Mouse (Mus musculus): ENCODE measurements around the gene Sirt3. TPM values are rescaled to one million over a fixed set of nuclear protein-coding genes. Genes with fewer than 3 reads are reported as not detected.
A peak's percentile ranks its signal among the peaks of the same experiment; 100 is the strongest.

The Sirt3 gene
- polyA plus RNA-seq, 1 experiment from 2014 or later, result 25.3 TPM

GRCm38 (mm10) chr7:140880865-140881515, 1.1 kb downstream of the Sirt3 start:
- Histone ChIP-seq H3K27ac (ENCODE audit: low read depth) (no peak overlapping the region), H3K27me3 (replicated peaks; ENCODE audit: control insufficient read depth, insufficient read depth, low read length) (no peaks in the 10 kb centered on the region), H3K4me2 (ENCODE audit: low read length) (peak overlapping the region; percentile 74), H3K4me1 (replicated peaks; ENCODE audit: control insufficient read depth, insufficient read depth, low read length) (peaks cover 14% of the 10 kb centered on the region), H3K36me3 (ENCODE audit: control insufficient read depth, insufficient read depth, low read length) (peaks cover 29% of the 10 kb centered on the region), H3K4me3 (ENCODE audit: low read depth, low read length) (peak overlapping the region; percentile 95), H3K9me3 (ENCODE audit: control insufficient read depth, low read length) (no peaks in the 10 kb centered on the region), H3K9ac (ENCODE audit: low read length) (peak overlapping the region; percentile 67)
- WGBS, result 19% methylated on average over 8 of the region's 8 CpGs
- no peak for ATAC-seq (replicated peaks; ENCODE audit: low FRiP score, low TSS enrichment, low read depth)
- no peak for DNase-seq (ENCODE audit: low spot score)

- no peaks in the 10 kb centered on the region for H3K27me3 ChIP-seq (replicated peaks; ENCODE audit: control insufficient read depth, insufficient read depth, low read length)
- no peak overlapping the region for H3K9ac ChIP-seq (ENCODE audit: low read length)
- no peak overlapping the region for H3K27ac ChIP-seq (ENCODE audit: low read depth)
- H3K4me3 ChIP-seq (ENCODE audit: low read depth, low read length), result no peak overlapping the region
- peaks cover 28% of the 10 kb centered on the region for H3K36me3 ChIP-seq (ENCODE audit: control insufficient read depth, insufficient read depth, low read length)
- ATAC-seq (replicated peaks; ENCODE audit: low FRiP score, low TSS enrichment, low read depth), result no peak
- WGBS, result 74% methylated on average over 3 of the region's 3 CpGs
- DNase-seq (ENCODE audit: low spot score), result no peak
- H3K9me3 ChIP-seq (ENCODE audit: control insufficient read depth, low read length), result no peaks in the 10 kb centered on the region
- H3K4me2 ChIP-seq (ENCODE audit: low read length), result peak overlapping the region; percentile 74; the same call in 1 of the 2 replicates
- peaks cover 14% of the 10 kb centered on the region for H3K4me1 ChIP-seq (replicated peaks; ENCODE audit: control insufficient read depth, insufficient read depth, low read length)
These were observed 1.7 kb downstream of the Sirt3 start for GRCm38 (mm10) chr7:140880419-140880818.

DNA sequence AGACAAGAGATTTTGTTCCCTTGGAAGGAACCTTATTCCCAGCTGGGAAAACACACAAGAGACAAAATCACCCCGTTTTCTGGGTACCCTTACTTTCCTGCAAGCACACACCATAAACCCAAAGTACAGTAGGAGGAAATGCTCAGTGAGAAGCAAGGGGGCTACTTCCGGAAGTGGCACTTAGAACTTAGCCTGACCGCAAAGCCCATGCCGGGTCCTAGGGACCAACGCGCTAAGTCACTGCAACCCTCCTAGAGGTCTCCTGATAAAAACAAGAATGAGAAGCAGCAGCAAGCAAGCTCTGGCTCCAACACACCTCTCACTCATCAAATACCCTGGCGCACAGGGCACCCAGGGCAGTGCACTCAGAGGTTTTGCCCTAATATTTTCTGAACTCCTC, 2.8 kb downstream of the Sirt3 start:
- no peaks in the 10 kb centered on the region for H3K9me3 ChIP-seq (ENCODE audit: control insufficient read depth, low read length)
- no peak overlapping the region for H3K4me2 ChIP-seq (ENCODE audit: low read length)
- DNase-seq (ENCODE audit: low spot score) (no peak), ATAC-seq (replicated peaks; ENCODE audit: low FRiP score, low TSS enrichment, low read depth) (no peak)
- peaks cover 29% of the 10 kb centered on the region for H3K36me3 ChIP-seq (ENCODE audit: control insufficient read depth, insufficient read depth, low read length)
- H3K4me3 ChIP-seq (ENCODE audit: low read depth, low read length), result no peak overlapping the region
- H3K27me3 ChIP-seq (replicated peaks; ENCODE audit: control insufficient read depth, insufficient read depth, low read length), result no peaks in the 10 kb centered on the region
- WGBS, result 87% methylated on average over 7 of the region's 7 CpGs
- H3K27ac ChIP-seq (ENCODE audit: low read depth), result no peak overlapping the region
- no peak overlapping the region for H3K9ac ChIP-seq (ENCODE audit: low read length)
- H3K4me1 ChIP-seq (replicated peaks; ENCODE audit: control insufficient read depth, insufficient read depth, low read length), result peaks cover 14% of the 10 kb centered on the region

DNA sequence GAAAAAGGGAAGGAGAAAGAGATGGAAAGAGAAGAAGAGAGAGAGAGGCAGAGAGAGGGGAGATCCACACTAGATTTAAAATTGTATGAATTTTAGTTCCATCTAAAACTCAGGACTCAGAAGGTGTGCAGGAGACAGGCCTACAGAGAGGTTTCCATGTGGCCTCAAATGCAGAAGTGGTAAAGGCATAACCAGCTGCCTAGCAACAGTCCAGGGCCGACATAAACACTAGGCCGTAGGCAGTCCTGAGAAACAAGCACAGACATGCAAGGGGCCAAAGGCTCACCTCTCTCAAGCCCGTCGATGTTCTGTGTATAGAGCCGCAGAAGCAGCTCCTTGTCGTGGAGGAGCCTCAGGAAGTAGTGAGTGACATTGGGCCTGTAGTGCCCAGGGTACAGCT, 4.7 kb downstream of the Sirt3 start:
- H3K9me3 ChIP-seq (ENCODE audit: control insufficient read depth, low read length), result no peaks in the 10 kb centered on the region
- H3K9ac ChIP-seq (ENCODE audit: low read length), result no peak overlapping the region
- peaks cover 9% of the 10 kb centered on the region for H3K4me1 ChIP-seq (replicated peaks; ENCODE audit: control insufficient read depth, insufficient read depth, low read length)
- H3K4me2 ChIP-seq (ENCODE audit: low read length), result no peak overlapping the region
- H3K27me3 ChIP-seq (replicated peaks; ENCODE audit: control insufficient read depth, insufficient read depth, low read length), result no peaks in the 10 kb centered on the region
- no peak overlapping the region for H3K4me3 ChIP-seq (ENCODE audit: low read depth, low read length)
- WGBS, result 78% methylated on average over 6 of the region's 6 CpGs
- no peak overlapping the region for H3K27ac ChIP-seq (ENCODE audit: low read depth)
- ATAC-seq (replicated peaks; ENCODE audit: low FRiP score, low TSS enrichment, low read depth) (no peak), DNase-seq (ENCODE audit: low spot score) (no peak)
- peaks cover 31% of the 10 kb centered on the region for H3K36me3 ChIP-seq (ENCODE audit: control insufficient read depth, insufficient read depth, low read length)

- Histone ChIP-seq H3K9me3 (ENCODE audit: control insufficient read depth, low read length) (no peaks in the 10 kb centered on the region), H3K27ac (ENCODE audit: low read depth) (no peak overlapping the region), H3K9ac (ENCODE audit: low read length) (no peak overlapping the region), H3K4me1 (replicated peaks; ENCODE audit: control insufficient read depth, insufficient read depth, low read length) (no peaks in the 10 kb centered on the region), H3K4me2 (ENCODE audit: low read length) (no peak overlapping the region), H3K36me3 (ENCODE audit: control insufficient read depth, insufficient read depth, low read length) (peaks cover 31% of the 10 kb centered on the region), H3K4me3 (ENCODE audit: low read depth, low read length) (no peak overlapping the region), H3K27me3 (replicated peaks; ENCODE audit: control insufficient read depth, insufficient read depth, low read length) (no peaks in the 10 kb centered on the region)
- DNase-seq (ENCODE audit: low spot score), result no peak
- no peak for ATAC-seq (replicated peaks; ENCODE audit: low FRiP score, low TSS enrichment, low read depth)
- 89% methylated on average over 4 of the region's 4 CpGs for WGBS
These were observed 7.9 kb downstream of the Sirt3 start for GRCm38 (mm10) chr7:140874224-140874623.

DNA sequence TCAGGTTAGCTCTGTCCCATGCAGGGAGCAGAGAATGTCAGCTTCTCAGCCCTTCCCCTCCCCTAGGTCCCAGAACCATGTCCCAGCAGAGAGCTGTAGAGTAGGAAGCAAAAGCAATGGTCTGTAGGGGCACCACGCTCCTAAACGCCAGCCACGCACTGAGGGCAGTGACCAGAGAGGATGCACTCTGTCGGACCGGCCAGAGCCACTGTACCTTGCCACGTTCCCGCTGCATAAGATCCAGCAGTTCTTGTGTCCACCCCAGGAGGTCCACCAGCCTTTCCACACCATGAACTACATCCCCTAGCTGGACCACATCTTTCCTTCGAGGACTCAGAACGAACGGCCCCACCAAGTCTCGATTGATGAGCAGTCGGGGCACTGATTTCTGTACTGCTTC, 17.3 kb downstream of the Sirt3 start:
- Histone ChIP-seq H3K9me3 (ENCODE audit: control insufficient read depth, low read length) (no peaks in the 10 kb centered on the region), H3K27ac (ENCODE audit: low read depth) (no peak overlapping the region), H3K9ac (ENCODE audit: low read length) (no peak overlapping the region), H3K4me3 (ENCODE audit: low read depth, low read length) (no peak overlapping the region), H3K36me3 (ENCODE audit: control insufficient read depth, insufficient read depth, low read length) (peaks cover 68% of the 10 kb centered on the region), H3K4me1 (replicated peaks; ENCODE audit: control insufficient read depth, insufficient read depth, low read length) (no peaks in the 10 kb centered on the region), H3K4me2 (ENCODE audit: low read length) (no peak overlapping the region), H3K27me3 (replicated peaks; ENCODE audit: control insufficient read depth, insufficient read depth, low read length) (no peaks in the 10 kb centered on the region)
- ATAC-seq (replicated peaks; ENCODE audit: low FRiP score, low TSS enrichment, low read depth) (no peak), DNase-seq (ENCODE audit: low spot score) (no peak)
- WGBS, result 90% methylated on average over 12 of the region's 12 CpGs

DNA sequence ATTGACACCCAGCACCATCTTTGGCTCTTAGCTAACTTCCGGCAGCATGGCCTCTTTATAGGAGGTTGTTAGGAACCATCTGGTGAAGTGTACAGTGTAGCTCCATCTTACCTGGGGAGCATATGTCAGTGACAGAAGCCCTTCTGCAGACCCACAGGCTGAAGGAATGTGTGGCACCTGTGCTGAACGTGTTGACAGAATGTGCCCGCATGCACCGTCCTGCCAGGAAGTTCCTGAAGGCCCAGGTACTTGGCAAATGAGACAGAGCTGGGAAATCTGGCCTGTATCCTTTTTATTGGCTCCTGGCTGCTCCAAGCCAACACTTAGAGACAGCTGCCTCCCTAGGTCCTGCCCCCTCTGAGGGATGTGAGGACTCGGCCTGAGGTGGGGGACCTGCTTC, 21.4 kb downstream of the Sirt3 start:
- H3K27me3 ChIP-seq (replicated peaks; ENCODE audit: control insufficient read depth, insufficient read depth, low read length), result no peaks in the 10 kb centered on the region
- H3K4me2 ChIP-seq (ENCODE audit: low read length), result no peak overlapping the region
- DNase-seq (ENCODE audit: low spot score) (no peak), ATAC-seq (replicated peaks; ENCODE audit: low FRiP score, low TSS enrichment, low read depth) (no peak)
- peaks cover 10% of the 10 kb centered on the region for H3K4me1 ChIP-seq (replicated peaks; ENCODE audit: control insufficient read depth, insufficient read depth, low read length)
- H3K36me3 ChIP-seq (ENCODE audit: control insufficient read depth, insufficient read depth, low read length), result peaks cover 68% of the 10 kb centered on the region
- no peak overlapping the region for H3K9ac ChIP-seq (ENCODE audit: low read length)
- 90% methylated on average over 5 of the region's 5 CpGs for WGBS
- H3K4me3 ChIP-seq (ENCODE audit: low read depth, low read length), result no peak overlapping the region
- no peaks in the 10 kb centered on the region for H3K9me3 ChIP-seq (ENCODE audit: control insufficient read depth, low read length)
- H3K27ac ChIP-seq (ENCODE audit: low read depth), result no peak overlapping the region

DNA sequence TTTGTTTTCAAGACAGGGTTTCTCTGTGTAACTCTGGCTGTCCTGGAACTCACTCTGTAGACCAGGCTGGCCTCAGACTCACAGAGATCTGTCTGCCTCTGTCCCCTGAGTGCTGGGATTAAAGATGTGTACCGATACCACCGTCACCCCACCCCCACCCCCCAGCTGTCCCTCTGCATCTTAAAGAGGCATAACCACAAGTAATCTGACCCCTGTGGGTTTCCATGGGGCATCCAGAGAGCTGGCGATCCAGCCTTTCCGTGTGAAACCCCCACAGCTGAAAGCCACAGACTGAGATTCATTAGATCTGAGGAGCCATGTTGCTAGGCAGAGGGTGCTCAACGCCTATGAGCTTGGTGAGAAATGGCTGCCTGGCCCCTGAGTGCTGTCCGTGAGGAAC, 22.1 kb downstream of the Sirt3 start:
- Histone ChIP-seq H3K27me3 (replicated peaks; ENCODE audit: control insufficient read depth, insufficient read depth, low read length) (no peaks in the 10 kb centered on the region), H3K36me3 (ENCODE audit: control insufficient read depth, insufficient read depth, low read length) (peaks cover 62% of the 10 kb centered on the region)
- WGBS, result 78% methylated on average over 6 of the region's 6 CpGs

GRCm38 (mm10) chr7:140858746-140859145, 23.4 kb downstream of the Sirt3 start:
- Histone ChIP-seq H3K4me2 (ENCODE audit: low read length) (no peak overlapping the region; the same call in 1 of the 2 replicates), H3K4me3 (ENCODE audit: low read depth, low read length) (no peak overlapping the region), H3K36me3 (ENCODE audit: control insufficient read depth, insufficient read depth, low read length) (peaks cover 60% of the 10 kb centered on the region), H3K9ac (ENCODE audit: low read length) (no peak overlapping the region), H3K27ac (ENCODE audit: low read depth) (no peak overlapping the region), H3K27me3 (replicated peaks; ENCODE audit: control insufficient read depth, insufficient read depth, low read length) (no peaks in the 10 kb centered on the region), H3K9me3 (ENCODE audit: control insufficient read depth, low read length) (no peaks in the 10 kb centered on the region), H3K4me1 (replicated peaks; ENCODE audit: control insufficient read depth, insufficient read depth, low read length) (peaks cover 20% of the 10 kb centered on the region)
- ATAC-seq (replicated peaks; ENCODE audit: low FRiP score, low TSS enrichment, low read depth) (no peak), DNase-seq (ENCODE audit: low spot score) (no peak)
- 93% methylated on average over 8 of the region's 8 CpGs for WGBS

More for the DNA sequence above, 22.1 kb downstream of the Sirt3 start:
- H3K9ac ChIP-seq (ENCODE audit: low read length), result no peak overlapping the region
- H3K4me3 ChIP-seq (ENCODE audit: low read depth, low read length), result no peak overlapping the region
- ATAC-seq (replicated peaks; ENCODE audit: low FRiP score, low TSS enrichment, low read depth) (no peak), DNase-seq (ENCODE audit: low spot score) (no peak)
- H3K4me1 ChIP-seq (replicated peaks; ENCODE audit: control insufficient read depth, insufficient read depth, low read length), result peaks cover 16% of the 10 kb centered on the region
- no peak overlapping the region for H3K4me2 ChIP-seq (ENCODE audit: low read length)
- no peak overlapping the region for H3K27ac ChIP-seq (ENCODE audit: low read depth)
- no peaks in the 10 kb centered on the region for H3K9me3 ChIP-seq (ENCODE audit: control insufficient read depth, low read length)
